Mouse (Mus musculus) adrenal gland, postnatal 25 days (tissue): Measurements from ENCODE around the gene Snx33. TPM values are rescaled to one million over a fixed set of nuclear protein-coding genes. Genes with fewer than 3 reads are reported as not detected.

Experiments
- DNase-seq: peaks from one replicate; pipeline ENCODE4 v3.0.0; 2021; ENCODE audit warnings: mixed read lengths
- total RNA-seq: library from RNA; stranded (reverse); gene quantifications from 2 replicates; pipeline ENCODE4 v1.2.3, GENCODE M21; 2021

The Snx33 gene
- total RNA-seq, 1 experiment from 2014 or later = 35.1 TPM

DNA sequence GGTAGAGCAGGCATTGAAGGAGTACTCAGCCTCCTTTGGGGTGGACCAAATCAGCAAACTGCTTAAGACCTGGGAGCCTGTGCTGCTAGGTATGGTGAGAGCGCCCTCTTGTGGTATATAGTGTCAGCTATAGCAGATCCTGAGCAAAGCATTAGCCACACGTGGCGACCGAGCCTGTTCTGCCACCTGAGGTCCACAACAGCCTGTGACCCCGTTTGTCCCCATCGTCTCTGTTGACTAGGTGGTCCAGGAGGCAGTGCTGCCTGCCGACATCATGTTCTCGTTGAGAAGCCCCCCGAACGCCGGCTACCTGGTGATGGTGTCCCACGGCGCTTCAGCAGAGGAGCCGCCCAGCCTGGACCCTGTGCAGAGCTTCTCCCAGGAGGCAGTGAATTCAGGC, 38.4 kb downstream of the Snx33 start:
- peak; percentile 53 for DNase-seq

DNA sequence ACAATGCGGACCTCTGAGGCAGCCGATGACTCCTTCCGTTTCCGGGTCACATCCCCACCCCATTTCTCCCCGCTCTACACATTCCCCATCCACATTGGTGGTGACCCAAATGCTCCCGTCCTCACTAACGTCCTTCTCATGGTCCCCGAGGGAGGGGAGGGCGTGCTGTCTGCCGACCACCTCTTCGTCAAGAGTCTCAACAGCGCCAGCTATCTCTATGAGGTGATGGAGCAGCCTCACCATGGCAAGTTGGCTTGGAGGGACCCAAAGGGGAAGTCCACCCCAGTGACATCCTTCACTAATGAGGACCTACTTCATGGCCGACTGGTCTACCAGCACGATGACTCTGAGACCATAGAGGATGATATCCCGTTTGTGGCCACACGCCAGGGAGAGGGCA, 40.6 kb downstream of the Snx33 start:
- DNase-seq = no peak

GRCm38 (mm10) chr9:56886601-56887000, 41.6 kb downstream of the Snx33 start:
- DNase-seq = no peak

DNA sequence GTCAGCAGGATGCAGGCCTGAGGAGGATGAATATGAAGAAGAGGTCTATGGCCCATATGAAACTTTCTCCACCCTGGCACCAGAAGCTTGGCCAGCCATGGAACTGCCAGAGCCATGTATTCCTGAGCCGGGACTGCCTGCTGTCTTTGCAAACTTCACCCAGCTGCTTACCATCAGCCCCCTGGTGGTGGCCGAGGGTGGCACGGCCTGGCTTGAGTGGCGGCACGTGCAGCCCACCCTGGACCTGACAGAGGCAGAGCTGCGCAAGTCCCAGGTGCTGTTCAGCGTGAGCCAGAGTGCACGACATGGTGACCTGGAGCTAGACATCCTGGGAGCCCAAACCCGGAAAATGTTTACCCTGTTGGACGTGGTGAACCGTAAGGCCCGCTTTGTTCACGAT, 42.1 kb downstream of the Snx33 start:
- no peak for DNase-seq

GRCm38 (mm10) chr9:56884328-56884727, 43.8 kb downstream of the Snx33 start:
- DNase-seq = no peak

DNA sequence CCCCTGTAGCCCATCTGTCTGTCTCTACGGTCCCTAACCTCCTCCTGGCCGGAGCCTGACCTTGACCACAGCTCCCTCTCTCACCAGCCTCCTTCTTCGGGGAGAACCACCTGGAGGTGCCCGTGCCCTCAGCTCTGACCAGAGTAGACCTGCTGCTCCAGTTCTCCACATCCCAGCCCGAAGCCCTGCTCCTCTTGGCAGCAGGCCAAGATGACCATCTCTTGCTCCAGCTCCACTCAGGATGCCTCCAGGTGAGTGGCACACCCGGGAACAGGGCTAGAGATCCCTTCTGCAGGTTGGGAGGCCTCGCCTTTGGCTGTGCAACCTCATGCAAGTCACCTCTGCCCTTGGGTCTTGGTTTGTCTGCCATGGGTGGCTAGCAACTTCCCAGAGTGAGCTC, 44.7 kb downstream of the Snx33 start:
- no peak for DNase-seq

DNA sequence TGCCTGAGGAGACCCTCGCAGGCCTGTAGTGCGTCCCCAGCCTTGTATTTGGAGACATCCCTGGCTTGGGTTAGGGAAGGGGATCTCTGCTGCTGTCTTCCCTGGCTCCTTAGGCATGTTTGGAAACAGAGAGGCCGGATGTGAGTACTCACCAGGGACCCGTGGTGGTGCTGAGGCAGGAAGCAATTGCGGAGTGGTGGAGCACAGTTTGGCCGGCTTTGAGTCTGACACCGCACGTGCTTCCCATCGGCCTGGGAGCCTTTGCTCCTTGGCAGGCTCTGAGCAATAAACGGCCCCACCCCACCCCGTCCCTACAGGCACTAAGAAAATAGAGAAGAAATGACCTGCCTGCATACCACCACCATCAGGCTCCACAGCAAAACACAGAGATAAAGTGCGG, 45.4 kb downstream of the Snx33 start:
- no peak for DNase-seq

GRCm38 (mm10) chr9:56882283-56882682, 45.9 kb downstream of the Snx33 start:
- DNase-seq = no peak

DNA sequence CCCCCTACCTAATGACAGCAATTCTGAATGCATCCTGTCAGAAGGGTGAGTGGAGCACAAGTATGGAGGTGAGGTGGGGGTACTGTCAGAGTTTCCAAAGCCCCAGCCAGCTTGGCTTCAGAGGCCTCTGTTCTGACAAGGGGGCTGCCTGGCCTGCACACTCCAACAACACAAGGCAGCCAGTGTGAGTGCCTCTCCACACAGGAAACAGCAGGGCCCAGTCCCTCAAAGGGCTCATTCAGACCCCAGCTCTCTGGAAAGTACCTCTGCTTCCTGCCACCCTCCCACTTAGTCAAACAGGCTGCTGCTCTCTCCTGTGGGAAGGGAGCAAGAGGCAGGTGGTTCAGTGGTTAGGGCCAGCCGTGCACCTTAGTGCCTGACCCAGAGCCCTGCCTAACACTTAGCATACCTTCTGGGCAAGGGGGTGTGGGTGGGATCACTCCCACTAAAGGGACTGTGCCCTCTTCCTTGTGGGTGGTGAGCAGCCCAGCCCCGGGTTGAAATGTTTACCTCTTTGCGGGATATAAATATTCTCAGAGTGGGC, 46.6 kb downstream of the Snx33 start:
- no peak for DNase-seq

DNA sequence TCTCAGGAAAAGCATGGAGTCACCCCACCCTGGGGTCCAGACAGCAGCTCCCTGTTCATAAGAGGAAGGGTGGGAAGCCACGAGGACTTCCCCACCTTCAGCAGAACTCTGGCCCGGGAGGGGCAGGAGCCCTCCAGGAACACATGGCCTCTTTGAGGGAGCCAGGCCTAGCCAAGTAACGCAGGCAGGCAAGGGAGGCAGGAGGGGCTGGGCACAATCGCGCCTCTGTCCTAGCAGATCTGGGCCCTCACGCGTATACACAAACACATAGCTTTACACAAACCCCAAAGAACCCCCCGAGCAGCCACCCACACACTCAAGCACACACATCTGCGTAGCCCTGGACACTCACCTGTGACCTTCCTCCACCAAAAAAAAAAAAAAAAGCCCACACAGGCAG, 47.4 kb downstream of the Snx33 start:
- DNase-seq = no peak

DNA sequence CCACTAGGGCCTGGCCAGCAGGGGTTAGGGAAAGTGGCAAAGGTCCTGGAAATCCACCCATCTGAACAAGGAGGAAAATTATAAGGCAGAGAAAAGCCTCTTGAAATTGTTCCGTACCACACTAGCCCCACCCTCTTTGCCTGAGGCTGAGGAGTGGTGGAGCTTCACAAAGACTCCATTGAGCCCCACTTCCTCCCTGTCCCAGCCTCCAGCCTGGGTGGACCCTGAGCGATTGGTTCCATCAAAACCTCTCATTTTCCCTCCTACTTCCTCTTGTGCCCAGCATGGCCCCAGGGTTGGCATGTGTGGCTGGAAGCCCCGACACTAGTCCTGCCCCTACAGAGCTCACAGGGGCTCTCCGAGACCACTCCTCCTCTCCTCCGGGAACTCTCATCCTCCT, 50.9 kb downstream of the Snx33 start:
- no peak for DNase-seq

GRCm38 (mm10) chr9:56876784-56877183, 51.4 kb downstream of the Snx33 start:
- DNase-seq = peak; percentile 42

GRCm38 (mm10) chr9:56873097-56873496, 55.1 kb downstream of the Snx33 start:
- DNase-seq = no peak

DNA sequence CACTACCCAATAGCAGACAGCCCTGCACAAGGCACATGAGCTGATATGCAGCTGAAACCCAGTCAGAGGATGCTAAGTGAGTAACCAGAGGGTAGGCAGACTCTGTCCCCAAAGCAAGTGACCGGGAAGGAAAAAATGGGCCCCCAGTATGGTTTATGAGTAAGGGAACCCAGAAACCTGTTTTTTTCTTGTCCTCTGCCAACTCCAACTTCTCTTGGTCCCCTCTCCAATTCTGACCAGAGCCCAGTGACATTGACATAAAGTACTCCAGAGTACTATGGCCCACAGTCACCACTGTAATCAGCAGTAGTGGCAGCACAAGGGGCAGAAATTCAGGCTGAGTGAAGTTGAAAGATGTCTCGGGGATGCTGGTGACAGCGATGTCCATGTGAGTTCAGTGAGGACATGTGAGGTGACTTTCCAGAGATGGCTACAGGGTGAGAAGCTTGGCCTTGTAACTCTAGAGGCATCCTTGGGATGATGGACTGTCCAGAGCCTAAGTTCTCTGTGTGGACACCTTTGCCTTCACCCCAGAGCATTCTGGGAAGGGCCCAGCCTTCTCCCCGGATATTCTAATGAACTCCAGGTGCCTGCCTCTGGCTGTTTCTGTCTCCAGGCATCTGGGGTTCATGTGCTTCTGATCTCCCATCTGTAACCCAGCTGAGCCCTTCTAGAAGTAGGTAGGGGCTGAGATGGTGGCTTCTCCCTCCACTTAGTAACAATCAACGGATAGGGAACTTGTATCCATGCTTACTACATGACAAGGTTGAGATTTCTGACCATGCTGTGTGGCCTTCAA, 55.9 kb downstream of the Snx33 start:
- no peak for DNase-seq

DNA sequence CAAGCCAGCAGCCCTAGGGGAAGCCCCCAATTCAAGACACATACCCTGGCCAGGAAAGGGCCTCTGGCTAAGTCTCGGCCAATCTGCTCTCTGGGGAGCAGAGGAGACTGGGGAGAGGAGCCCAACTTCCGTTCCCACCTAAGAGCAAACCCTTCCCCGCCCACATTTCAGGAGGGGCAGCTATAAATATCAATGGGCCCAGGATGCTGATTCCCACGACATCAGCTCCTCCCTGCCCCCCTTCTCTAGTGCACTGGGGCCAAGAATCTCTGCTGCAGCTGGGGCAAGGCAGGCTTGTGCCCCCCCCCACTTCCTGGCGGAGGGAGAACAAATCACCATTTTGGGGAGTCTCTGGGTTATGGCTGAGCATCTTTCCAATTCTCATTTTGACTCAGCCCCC, 57.0 kb downstream of the Snx33 start:
- no peak for DNase-seq

DNA sequence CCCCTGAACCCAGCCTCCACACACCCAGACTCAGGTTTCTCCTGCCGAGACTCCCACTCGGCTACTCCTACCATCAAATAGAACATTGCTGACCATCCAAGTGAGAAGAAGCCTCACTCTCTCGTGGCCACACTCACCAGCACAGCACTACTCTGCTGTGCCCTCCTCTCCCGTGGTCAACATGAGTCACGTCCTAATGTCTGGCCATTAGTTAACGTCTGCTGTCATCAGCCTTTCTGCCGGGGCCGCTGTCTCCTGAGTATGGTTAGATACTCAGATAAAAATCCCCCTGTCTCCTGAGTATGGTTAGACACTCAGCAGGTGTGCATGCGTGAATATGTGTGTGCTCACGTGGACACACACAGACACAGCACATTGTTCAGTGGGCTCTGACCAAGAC, 57.4 kb downstream of the Snx33 start:
- peak; percentile 41 for DNase-seq

GRCm38 (mm10) chr9:56869552-56869951, 58.6 kb downstream of the Snx33 start:
- no peak for DNase-seq

DNA sequence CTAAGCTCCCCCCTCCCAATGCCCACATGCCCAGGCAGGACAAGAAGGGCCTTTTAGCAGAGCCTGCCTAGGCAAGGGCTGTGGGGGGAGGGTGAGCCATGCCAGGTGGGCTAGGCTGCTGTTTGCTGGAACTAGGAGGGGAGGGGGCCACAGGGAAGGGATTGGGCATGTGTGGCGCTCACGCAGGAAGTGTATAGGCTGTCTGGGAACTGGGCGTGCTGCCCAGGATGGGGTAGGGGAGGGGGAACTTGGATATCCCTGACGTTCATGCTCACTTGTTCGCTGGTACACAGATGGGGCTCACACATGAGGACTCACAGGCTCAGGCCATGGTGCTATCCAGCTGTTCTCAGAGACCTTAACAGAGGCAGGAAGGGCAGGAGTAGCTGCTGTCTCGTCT, 59.9 kb downstream of the Snx33 start:
- no peak for DNase-seq

Other genes starting within 250 kb of the Snx33 start
- 0.86 and 1.1 TPM in 2 replicates for gene Lingo1, start 131.9 kb downstream of the Snx33 start, total RNA-seq
- 1.6 and 1.8 TPM in 2 replicates for gene Odf3l1, start 63.7 kb downstream of the Snx33 start, total RNA-seq
- 10.0 and 10.4 TPM in 2 replicates for gene Cspg4, start 63.3 kb downstream of the Snx33 start, total RNA-seq
- 87.0 and 105 TPM in 2 replicates for gene Imp3, start 9.1 kb upstream of the Snx33 start, total RNA-seq
- 15.0 and 16.4 TPM in 2 replicates for gene Snupn, start 22.5 kb upstream of the Snx33 start, total RNA-seq
- gene Ptpn9, start 66.6 kb upstream of the Snx33 start, total RNA-seq = 46.9 and 60.9 TPM in 2 replicates
- gene Sin3a, start 143.7 kb upstream of the Snx33 start, total RNA-seq = 59.6 and 73.2 TPM in 2 replicates
- gene Man2c1, start 202.3 kb upstream of the Snx33 start, total RNA-seq = 140 and 170 TPM in 2 replicates
- gene Neil1, start 219.9 kb upstream of the Snx33 start, total RNA-seq = 8.9 and 13.9 TPM in 2 replicates
- 44.0 and 65.3 TPM in 2 replicates for gene Commd4, start 230.0 kb upstream of the Snx33 start, total RNA-seq